Mouse (Mus musculus) lung, postnatal 0 days (tissue): Measurements from ENCODE around the gene Gata3.

Experiments
- CTCF ChIP-seq: IDR thresholded peaks from 2 replicates; pipeline ENCODE4 v1.5.1; 2016; ENCODE audit warnings: antibody characterized with exemption, mild to moderate bottlenecking
- EP300 ChIP-seq: IDR thresholded peaks from 2 replicates; pipeline ENCODE4 v1.6.1; 2016; ENCODE audit warnings: antibody characterized with exemption, mild to moderate bottlenecking, control low read depth

DNA sequence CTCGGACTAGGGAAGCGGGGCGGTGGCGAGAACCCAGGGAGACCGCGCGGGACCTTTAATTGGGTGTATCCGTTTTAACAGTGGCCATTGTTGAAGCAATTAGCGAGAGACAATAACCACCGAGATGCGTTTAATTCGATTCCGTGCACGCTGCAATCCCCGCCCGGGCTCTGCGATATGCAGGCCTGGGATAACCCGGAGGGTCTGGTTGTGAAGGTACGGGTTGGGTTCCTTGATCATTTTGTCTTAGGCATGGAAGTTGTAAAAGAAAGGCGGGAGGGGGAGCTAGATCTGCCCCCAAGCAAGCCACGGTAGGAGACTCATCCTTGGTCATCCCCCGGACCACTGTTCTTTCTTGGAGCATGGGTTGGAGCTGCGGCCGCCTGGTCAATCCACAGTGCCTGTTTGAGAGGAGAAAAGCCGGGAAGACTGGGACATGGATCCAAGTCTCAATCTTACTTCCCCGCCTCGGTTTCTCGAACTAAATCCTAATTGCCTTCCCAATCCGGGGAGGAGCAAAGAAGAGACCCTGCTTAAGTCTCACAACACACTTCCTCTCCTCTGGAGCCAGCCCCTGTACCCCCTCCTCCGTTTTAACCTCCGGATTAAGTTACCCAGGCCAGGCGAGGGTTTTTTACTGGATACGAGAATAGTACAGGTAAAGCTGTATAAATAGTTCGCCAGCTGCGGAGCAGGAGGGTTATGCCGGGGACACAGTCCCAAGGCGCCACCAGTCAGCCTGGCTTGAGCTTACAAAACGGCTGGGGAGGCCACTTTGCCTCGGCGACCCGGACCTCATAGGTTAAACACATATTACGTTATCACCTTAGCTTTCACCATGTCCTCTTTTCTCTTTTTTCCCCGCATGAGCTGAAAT, 6.7 kb downstream of the Gata3 start:
- TF ChIP-seq CTCF = no peak
- TF ChIP-seq EP300 = no peak
